Mouse (Mus musculus) limb, embryonic 14.5 days (tissue): ENCODE results near the gene Robo2. TPM values are rescaled to one million over a fixed set of nuclear protein-coding genes. Genes with fewer than 3 reads are reported as not detected.
"Not testable (repeated sequence)": the region's sequence is repeated elsewhere in the genome, so short reads cannot be mapped to it uniquely, and the experiment has no call there.

Experiments
- ATAC-seq: fragments of 200-750 bp; cut with Nextera tagmentation; 2 replicates; pipeline ENCODE4 v1.8.0; 2017; ENCODE audit warnings: low read depth, moderate number of reproducible peaks, moderate TSS enrichment; ENCODE audit not compliant: low FRiP score
- DNase-seq: peaks from one replicate; pipeline ENCODE4 v3.0.0-alpha.2; 2015; ENCODE audit warnings: low spot score
- H3K27ac ChIP-seq: fragments of 300-500 bp; sonication (generic); replicated peaks from 2 replicates; pipeline ENCODE4 v1.5.1; 2014; ENCODE audit warnings: low read depth, mild to moderate bottlenecking, low read length, moderate library complexity, mixed read lengths
- H3K27me3 ChIP-seq: fragments of 300-500 bp; sonication (generic); 2 replicates; pipeline ENCODE4 v1.6.1; 2014; ENCODE audit warnings: low read length, mixed read lengths; ENCODE audit not compliant: control insufficient read depth, insufficient read depth
- H3K36me3 ChIP-seq: fragments of 300-500 bp; sonication (generic); 2 replicates; pipeline ENCODE4 v1.6.1; 2014; ENCODE audit warnings: mild to moderate bottlenecking, low read length, moderate library complexity, mixed read lengths; ENCODE audit not compliant: control insufficient read depth, insufficient read depth
- H3K4me1 ChIP-seq: fragments of 300-500 bp; sonication (generic); 2 replicates; pipeline ENCODE4 v1.6.1; 2014; ENCODE audit warnings: antibody characterized with exemption, low read length, mixed read lengths; ENCODE audit not compliant: control insufficient read depth, insufficient read depth
- H3K4me2 ChIP-seq: fragments of 300-500 bp; sonication (generic); replicated peaks from 2 replicates; pipeline ENCODE4 v1.6.1; 2014; ENCODE audit warnings: low read depth, mild to moderate bottlenecking, low read length, moderate library complexity; ENCODE audit not compliant: severe bottlenecking
- H3K4me3 ChIP-seq: fragments of 300-500 bp; sonication (generic); replicated peaks from 2 replicates; pipeline ENCODE4 v1.5.1; 2014; ENCODE audit warnings: low read length
- H3K9ac ChIP-seq: fragments of 300-500 bp; sonication (generic); 2 replicates; pipeline ENCODE4 v1.6.1; 2014; ENCODE audit warnings: mild to moderate bottlenecking, low read depth, low read length, moderate library complexity; ENCODE audit not compliant: severe bottlenecking
- H3K9me3 ChIP-seq: fragments of 300-500 bp; sonication (generic); 2 replicates; pipeline ENCODE4 v1.6.1; 2016; ENCODE audit warnings: low read length; ENCODE audit not compliant: control insufficient read depth
- POLR2A ChIP-seq: fragments of 200-500 bp; IDR thresholded peaks from 2 replicates; pipeline ENCODE4 v1.8.0; 2012; ENCODE audit warnings: inconsistent platforms, mild to moderate bottlenecking, moderate library complexity, borderline replicate concordance; ENCODE audit not compliant: insufficient read depth, insufficient read length; ENCODE audit errors: extremely low read depth
- WGBS: fragments of 180-500 bp; shearing (Covaris S2); extraction: QIAGEN DNeasy Blood & Tissue Kit; methylation state at CpG from one replicate; pipeline ENCODE4 v1.1.7; 2014; 5-methylcytosine and 5-hydroxymethylcytosine counted together
- polyA plus RNA-seq, 2 experiments: library from polyadenylated mRNA; depleted of rRNA in 1 of 2; stranded (reverse) in 1 of 2; unstranded in 1 of 2; fragments of >200 nt; fragmentation: Nextera tagmentation in 1 of 2; extraction: Ambion mirVana in 1 of 2; gene quantifications; 2 replicates each; pipeline versions ENCODE4 v1.2.1 to v1.2.3; 2012 to 2014

Gene Robo2
- polyA plus RNA-seq, 2 experiments: 52.6 to 68.8 TPM

- WGBS: 89% methylated on average over 5 of the region's 5 CpGs
Measured at GRCm38 (mm10) chr16:74131370-74131769, 280.3 kb downstream of the Robo2 start.

GRCm38 (mm10) chr16:74128443-74128983, 283.1 kb downstream of the Robo2 start:
- Histone ChIP-seq H3K27ac (no peak overlapping the region), H3K27me3 (no peaks in the 10 kb centered on the region), H3K36me3 (no peaks in the 10 kb centered on the region), H3K4me2 (no peak overlapping the region), H3K4me1 (no peaks in the 10 kb centered on the region), H3K9me3 (no peaks in the 10 kb centered on the region), H3K4me3 (no peak overlapping the region), H3K9ac (no peak overlapping the region)
- ATAC-seq: no peak
- no peak for DNase-seq
- 84% methylated on average over 5 of the region's 5 CpGs for WGBS
- no peak for TF ChIP-seq POLR2A

More at GRCm38 (mm10) chr16:74131370-74131769, 280.3 kb downstream of the Robo2 start:
- no peaks in the 10 kb centered on the region for H3K27me3 ChIP-seq
- H3K4me3 ChIP-seq: no peak overlapping the region
- H3K4me2 ChIP-seq: no peak overlapping the region
- no peak overlapping the region for H3K9ac ChIP-seq
- peaks cover 5% of the 10 kb centered on the region; the same call in 1 of the 2 replicates for H3K4me1 ChIP-seq
- ATAC-seq (no peak), DNase-seq (no peak)
- H3K27ac ChIP-seq: no peak overlapping the region
- no peaks in the 10 kb centered on the region for H3K9me3 ChIP-seq
- no peaks in the 10 kb centered on the region for H3K36me3 ChIP-seq
- TF ChIP-seq POLR2A: no peak

- Histone ChIP-seq H3K36me3 (no peaks in the 10 kb centered on the region), H3K9ac (no peak overlapping the region), H3K4me3 (no peak overlapping the region), H3K4me2 (no peak overlapping the region), H3K27ac (no peak overlapping the region), H3K27me3 (no peaks in the 10 kb centered on the region), H3K4me1 (no peaks in the 10 kb centered on the region), H3K9me3 (no peaks in the 10 kb centered on the region)
- TF ChIP-seq POLR2A: no peak
- 79% methylated on average over 3 of the region's 3 CpGs for WGBS
- ATAC-seq (no peak), DNase-seq (no peak)
Measured at GRCm38 (mm10) chr16:74113155-74113554, 298.5 kb downstream of the Robo2 start.

GRCm38 (mm10) chr16:74111101-74111500, 300.5 kb downstream of the Robo2 start:
- no peaks in the 10 kb centered on the region for H3K36me3 ChIP-seq
- 73% methylated on average over 4 of the region's 4 CpGs for WGBS
- no peak for TF ChIP-seq POLR2A
- no peak overlapping the region for H3K27ac ChIP-seq
- H3K4me3 ChIP-seq: no peak overlapping the region
- ATAC-seq (no peak), DNase-seq (no peak)
- no peaks in the 10 kb centered on the region for H3K9me3 ChIP-seq
- H3K27me3 ChIP-seq: no peaks in the 10 kb centered on the region
- H3K9ac ChIP-seq: no peak overlapping the region
- no peak overlapping the region for H3K4me2 ChIP-seq
- no peaks in the 10 kb centered on the region for H3K4me1 ChIP-seq

GRCm38 (mm10) chr16:74104449-74104848, 307.2 kb downstream of the Robo2 start:
- H3K27me3 ChIP-seq, H3K4me1 ChIP-seq, H3K9me3 ChIP-seq, ATAC-seq, H3K36me3 ChIP-seq, H3K4me2 ChIP-seq, DNase-seq, H3K27ac ChIP-seq, H3K4me3 ChIP-seq, H3K9ac ChIP-seq: not testable (repeated sequence)
- 68% methylated on average over 8 of the region's 8 CpGs for WGBS
